17 mouse cellular contexts compared by ENCODE assay signal in the genomic region with DNA sequence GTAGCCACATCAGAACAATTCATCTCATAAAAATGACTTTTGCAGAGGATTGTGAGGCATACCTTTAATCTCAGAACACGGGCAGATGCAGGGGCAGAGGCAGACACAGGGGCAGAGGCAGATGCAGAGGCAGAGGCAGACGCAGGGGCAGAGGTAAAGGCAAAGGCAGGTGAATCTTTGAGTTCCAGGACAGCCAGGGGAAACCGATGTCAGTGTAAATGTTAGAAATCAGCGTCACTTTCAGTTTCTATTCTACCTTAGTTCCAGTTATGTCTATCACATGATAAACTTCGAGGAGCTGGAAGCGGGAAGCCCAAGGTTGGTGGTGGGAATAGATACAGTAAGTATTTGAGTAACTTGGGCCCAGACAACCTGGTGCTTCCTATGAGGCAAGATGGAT. TPM values are rescaled to one million over a fixed set of nuclear protein-coding genes. Genes with fewer than 3 reads are reported as not detected.
"Had no signal": no experiment of that assay in that cellular context is flagged by ENCODE, and none has a peak within 500 bp of the region (broad histone marks: within the 10 kb centered on the region; RNA-seq: fewer than 3 reads in every experiment).

No protein-coding gene starts in this region.

- H3K9ac ChIP-seq: kidney, embryonic 15.5 days; liver, embryonic 15.5 days; neural tube, embryonic 12.5 days; stomach, embryonic 15.5 days had no signal

- H3K9me3 ChIP-seq: kidney, embryonic 15.5 days; limb, embryonic 10.5 days; liver, embryonic 15.5 days; neural tube, embryonic 12.5 days; stomach, embryonic 15.5 days had no signal

- H3K4me3 ChIP-seq: kidney, embryonic 15.5 days; left cerebral cortex, adult 2 months; limb, embryonic 10.5 days; liver, embryonic 15.5 days; myocyte; neural tube, embryonic 12.5 days; stomach, embryonic 15.5 days had no signal

- ATAC-seq: lung, postnatal 0 days had no signal

- H3K27ac ChIP-seq: kidney, embryonic 15.5 days; left cerebral cortex, adult 2 months; limb, embryonic 10.5 days; liver, embryonic 15.5 days; neural tube, embryonic 12.5 days; stomach, embryonic 15.5 days had no signal

- H3K4me2 ChIP-seq: kidney, embryonic 15.5 days; liver, embryonic 11.5 days; liver, embryonic 15.5 days; neural tube, embryonic 12.5 days; stomach, embryonic 15.5 days had no signal

- DNase-seq: kidney, adult 2 months; kidney, postnatal 25 days; lung, adult 2 months; lung, postnatal 36 days; midbrain, embryonic 14.5 days; retina, postnatal 1 day; right cerebral cortex, postnatal 4 days; thymus, postnatal 4 days had no signal

- H3K4me1 ChIP-seq: kidney, embryonic 15.5 days; limb, embryonic 10.5 days; liver, embryonic 15.5 days; neural tube, embryonic 12.5 days had no signal

- H3K36me3 ChIP-seq: kidney, embryonic 15.5 days; limb, embryonic 10.5 days; liver, embryonic 15.5 days; neural tube, embryonic 12.5 days; stomach, embryonic 15.5 days had no signal

- H3K27me3 ChIP-seq: kidney, embryonic 15.5 days; liver, embryonic 15.5 days; neural tube, embryonic 12.5 days; stomach, embryonic 15.5 days had no signal

RNA-seq across cellular contexts. Expression of gene Ccdc162, which starts 50.8 kb away (rescaled TPM):
- polyA plus RNA-seq: liver, embryonic 15.5 days had no signal
